Mouse (Mus musculus) embryo, embryonic 11 days (tissue): ENCODE measurements at regions not wholly inside any gene's neighbourhood (a gene's known extent, or its start where the extent isn't known, plus 50 kb on each side); places are given as distances from the start of the nearest gene placed in this dataset.
A peak's percentile ranks its signal among the peaks of the same experiment; 100 is the strongest.

Experiments used
- DNase-seq: peaks from one replicate; pipeline ENCODE4 v3.0.0-alpha.2; 2015

DNA sequence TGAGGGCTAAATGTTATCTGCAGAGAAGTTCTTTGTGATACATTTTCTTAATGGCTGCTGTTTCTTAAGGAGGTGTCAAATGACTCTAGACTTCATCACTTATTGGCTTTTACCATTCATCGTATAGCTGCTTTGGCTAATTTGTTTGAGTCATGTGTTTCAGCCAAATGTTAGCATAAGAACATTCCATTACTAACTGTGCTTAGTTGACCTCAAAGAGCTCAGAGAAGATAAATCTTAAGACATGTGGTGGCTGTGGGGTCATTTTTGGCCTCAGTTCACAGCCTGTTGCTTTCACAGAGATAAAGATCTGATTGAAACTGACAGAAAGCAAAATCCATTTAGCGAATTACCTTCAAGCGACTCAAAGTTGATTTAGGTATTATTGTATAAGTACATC lies 743.6 kb downstream of the Hdgfl1 start:
- DNase-seq = peak; percentile 24

DNA sequence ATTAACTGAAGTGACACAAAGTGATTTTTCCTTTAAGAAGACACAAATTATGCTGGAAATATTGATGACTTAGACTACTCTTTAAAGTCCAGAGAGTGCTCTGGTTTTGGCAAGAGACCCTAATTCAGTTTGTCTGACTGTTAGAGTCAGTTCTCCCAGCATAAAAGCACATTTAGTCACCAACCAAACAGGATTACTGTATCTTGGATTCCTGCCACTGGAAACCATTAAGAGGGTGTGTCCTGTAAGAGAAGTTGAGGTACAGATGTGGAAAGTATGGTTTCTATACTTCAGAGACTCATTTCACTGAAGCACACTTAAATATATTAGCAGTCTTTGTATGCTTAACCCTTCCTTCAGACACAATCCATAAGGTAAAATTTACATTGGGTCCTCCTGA lies 745.3 kb downstream of the Hdgfl1 start:
- no peak for DNase-seq

DNA sequence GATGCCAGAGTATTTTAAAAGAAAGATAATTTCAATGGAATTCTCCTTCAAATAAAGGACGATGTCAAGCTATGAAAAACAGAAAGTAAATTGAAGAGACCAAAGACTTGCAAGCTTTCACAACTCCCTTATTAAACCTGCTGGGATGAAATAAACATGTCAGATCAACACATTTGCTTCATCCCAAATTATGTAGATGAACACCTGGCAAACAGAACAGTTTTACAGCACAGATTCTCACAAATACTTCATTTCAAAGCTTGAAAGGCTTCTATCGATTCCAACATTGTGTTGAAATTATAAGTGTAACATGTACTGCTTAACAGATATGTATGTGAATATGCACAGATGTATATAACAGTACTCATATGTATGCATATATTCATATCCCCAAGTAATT lies 749.5 kb downstream of the Hdgfl1 start:
- no peak for DNase-seq

DNA sequence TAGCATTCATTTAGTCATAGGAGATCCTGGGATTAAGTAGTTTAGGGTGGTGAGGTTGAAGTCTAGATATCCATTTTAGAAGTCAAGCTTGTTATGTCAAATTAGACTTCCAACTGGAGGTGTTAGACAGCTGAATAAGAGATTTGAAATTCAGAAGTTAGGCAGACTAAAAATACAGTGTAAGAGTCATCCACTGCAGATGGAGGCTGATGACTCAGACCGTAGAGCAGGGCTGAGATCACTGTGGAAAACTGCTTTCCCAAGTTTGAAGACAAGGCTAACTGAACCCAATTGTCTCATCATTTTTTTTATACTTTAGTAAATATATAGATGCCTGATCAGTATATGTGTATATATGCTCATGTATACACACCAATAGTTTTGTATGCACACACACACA lies 738.8 kb upstream of the Nrsn1 start:
- DNase-seq = no peak

DNA sequence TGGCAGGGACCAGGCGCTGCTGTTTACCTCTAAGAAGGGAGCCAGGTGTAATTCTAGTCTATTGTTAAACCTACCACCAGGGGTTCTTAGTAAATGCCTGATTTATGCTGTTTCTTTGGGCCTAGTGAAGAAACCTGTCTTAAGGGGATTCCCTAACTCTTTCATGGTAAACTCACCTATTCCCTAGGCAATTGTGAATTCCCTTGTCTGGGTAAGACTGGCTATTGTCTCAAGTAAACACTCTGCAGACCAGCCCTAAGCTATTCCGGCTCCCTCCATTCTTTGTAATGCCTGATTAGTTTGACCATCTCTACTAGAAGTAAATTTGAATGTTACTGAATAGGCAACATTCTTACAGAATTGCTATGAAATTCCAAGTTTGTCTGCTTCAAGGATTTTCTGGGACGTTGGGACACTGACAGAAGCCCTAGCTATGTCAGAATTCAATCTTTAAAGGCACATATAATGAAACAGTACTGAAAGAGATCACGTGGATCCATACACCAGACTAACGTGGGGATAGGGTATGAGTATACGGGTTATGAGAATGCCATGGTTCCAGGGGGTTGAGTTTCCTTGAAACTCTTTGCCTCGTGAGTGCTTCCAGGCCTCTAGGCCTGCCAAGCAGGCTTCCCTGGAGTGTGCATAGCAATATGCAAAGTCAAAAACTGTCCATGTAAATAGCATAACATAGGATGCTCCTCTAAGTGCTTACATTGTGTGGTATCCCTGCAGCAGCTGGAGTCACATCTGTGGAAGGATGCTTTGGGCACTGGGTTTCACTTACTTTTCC lies 734.7 kb upstream of the Nrsn1 start:
- DNase-seq = no peak

DNA sequence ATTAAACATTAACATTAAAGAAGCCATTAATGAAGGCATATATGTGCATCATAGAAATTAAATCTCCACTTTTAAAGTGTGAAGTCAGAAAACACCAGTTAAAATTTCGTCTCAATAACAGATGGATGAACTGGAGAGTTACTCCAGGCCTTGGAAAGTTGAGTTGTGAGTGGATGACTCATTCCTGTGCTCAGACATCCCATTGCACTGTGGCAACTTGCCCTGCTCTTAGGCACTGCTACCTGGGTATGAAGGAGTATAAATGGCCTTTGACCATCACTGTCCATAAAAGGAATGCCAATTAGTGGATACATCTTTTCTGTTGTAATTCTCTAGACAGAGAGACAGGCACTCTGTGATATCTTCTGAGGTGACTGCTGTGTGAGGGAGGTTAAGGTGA lies 723.2 kb upstream of the Nrsn1 start:
- DNase-seq = no peak

DNA sequence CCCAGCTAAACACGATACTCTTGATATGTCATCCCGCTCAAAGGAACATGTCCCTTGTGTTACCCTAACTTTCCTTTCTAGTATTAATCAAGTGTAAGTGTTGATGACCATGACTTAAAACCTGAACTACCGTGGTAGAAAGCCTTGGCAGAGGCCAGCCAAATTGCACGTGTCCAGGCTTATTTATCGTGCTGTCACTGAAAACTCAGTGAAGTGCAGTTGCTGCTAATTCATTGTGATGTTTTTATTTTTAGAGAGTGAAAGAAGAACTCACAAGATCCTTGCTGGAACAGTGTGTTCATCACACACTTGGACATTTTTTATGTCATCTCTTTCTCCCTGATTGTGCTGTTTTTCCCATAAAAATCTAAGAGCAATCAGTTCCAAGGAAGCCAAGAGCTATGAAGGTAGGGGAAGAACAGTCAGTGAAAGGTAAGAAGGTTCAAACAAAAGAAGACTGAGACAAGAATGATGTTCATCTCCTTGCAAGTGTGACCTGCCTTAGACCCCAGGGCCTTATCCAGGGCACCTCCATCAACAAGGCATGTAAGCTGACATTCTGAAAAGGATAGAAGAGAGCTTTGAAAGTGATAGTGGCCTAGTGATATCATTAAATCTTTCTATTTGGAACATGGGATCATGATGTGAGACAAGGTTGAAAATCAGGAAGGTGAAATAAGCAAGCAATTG lies 718.9 kb upstream of the Nrsn1 start:
- no peak for DNase-seq

DNA sequence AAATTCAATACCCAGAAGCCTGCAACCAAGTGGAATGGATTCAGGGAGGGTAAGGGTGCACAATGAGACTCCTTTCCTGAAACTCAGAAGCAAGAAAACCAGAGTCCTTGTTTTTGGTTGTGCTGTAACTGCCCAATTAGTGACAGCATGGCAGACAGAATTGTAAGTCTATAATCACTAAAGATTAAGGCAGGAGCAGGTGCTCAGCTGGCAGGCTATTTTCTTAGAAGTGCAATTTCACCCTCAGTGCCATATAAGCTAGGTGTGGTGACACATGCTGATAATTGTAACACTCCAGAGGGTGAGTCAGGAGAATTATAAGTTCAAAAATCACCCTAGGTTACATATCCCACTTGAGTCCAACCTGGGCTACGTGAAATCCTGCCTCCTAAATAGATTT lies 714.2 kb upstream of the Nrsn1 start:
- DNase-seq = no peak

DNA sequence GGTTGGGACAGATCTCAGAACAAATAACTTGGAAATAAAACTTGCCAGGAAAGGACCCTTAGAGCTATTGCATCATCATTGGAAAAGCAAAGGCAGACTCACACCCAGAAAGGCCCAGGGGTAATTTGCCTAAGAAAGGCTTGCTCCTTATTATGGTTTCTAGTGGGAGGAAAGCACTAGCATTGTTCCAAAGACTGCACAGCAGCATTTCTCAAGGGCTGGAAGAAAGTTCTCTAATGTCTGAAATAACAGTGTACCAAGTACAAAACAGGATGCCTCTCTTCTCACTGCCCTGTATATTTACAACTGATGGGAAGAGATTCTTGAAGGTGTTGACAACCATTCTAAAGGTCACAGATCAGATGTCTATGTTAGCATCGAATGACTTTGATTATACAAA lies 713.4 kb upstream of the Nrsn1 start:
- DNase-seq = no peak

DNA sequence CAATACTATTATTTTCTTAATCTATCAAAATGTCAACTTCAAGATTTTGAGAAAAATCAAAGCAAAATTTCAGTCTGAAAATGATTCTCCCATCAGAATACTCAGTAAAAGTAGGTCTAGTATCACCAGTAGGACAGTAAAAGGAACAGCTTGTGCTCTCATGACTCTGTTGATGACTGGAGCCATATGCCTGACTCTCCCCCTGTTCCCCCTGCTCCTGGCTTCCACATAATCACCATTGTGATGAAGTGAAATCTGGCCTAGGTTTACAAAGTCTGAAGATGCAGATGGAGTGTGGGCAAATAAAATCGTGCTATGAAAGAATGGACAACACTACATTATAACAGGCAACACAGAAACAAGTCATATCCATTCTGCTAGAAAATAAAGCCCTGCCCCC lies 708.3 kb upstream of the Nrsn1 start:
- DNase-seq = no peak

DNA sequence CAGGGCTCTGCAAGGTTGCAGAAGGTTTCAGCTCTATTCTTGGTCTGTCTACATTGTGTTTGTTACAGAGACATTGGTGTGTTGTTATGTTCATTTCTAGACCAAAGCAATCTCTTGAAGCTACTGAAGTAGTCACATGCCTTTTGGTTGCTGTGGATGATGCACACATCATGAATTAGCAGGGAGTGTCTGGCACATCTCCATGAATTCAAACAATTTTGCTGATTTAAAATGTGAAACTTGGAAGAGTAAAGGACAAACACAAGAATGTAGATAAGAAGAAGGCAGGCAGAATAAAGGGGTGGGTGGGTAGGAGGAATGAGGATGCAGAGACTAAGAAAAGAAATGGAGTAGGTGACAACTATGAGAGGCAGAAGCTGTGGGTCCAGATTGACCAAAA lies 688.3 kb upstream of the Nrsn1 start:
- no peak for DNase-seq

DNA sequence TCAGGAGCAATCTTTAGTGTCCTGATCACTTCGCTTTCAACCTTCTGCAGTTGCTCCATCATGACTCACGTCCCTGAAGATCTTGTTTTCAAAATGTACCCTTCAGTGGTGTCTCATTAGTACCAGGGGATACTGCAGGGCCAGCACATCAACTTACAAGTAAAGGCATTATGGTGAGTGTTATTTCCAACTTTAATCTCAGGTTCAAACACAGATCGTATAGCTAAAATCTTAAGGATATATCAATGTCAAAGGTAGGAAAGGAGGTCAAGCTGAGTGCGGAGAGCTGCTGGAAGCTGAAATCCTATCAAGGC lies 687.8 kb upstream of the Nrsn1 start:
- DNase-seq = no peak

DNA sequence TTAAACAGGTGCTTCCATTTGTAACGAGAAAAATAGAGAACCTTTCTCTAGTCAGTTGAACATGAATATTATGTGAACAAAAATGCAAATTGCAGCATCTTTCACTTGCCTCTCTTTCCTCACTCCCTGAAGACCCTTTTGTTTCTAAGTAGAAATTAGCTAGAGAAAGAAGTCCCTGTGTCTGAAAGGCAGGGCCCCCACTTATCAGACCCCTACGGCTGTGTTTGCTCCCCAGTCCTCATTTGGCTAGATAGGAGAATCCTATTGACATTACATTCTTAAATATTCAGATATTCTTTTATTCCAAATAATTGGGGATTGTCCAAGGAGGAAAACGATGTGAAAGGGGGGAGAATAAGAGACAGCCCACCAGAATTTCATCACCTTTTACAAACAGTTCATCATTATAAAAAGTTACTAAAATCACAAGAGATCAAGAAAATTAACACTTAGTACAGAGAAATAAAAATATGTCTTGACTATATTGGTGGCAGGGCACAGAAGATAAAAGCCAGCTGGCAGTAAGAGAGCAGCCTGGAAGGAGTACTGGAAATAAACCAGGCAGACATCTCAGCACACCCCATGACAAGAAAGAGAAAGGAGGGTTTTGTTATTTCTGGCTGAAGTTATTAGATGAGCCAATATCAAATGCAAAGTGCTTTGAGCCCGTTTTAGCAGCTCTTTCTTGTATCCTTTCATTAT lies 687.3 kb upstream of the Nrsn1 start:
- DNase-seq = no peak

DNA sequence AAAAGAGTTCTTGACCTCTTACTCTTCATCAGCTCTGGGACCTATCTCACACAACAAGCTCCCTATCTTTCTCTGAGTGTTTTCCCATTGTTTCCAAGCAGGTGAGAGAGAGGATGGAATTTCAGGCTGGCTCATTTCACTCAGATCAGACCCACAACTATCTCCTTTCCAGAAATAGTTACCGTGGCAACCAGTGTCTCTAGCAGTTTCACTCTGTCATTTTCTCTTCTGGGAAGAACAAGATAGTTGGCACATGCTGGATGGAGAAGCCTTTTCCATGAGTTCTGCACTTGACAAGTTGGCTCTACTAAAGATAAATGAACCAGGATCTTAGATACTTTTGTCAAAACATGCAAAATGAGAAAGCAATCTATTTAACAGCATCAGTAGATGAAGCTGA lies 667.3 kb upstream of the Nrsn1 start:
- no peak for DNase-seq

DNA sequence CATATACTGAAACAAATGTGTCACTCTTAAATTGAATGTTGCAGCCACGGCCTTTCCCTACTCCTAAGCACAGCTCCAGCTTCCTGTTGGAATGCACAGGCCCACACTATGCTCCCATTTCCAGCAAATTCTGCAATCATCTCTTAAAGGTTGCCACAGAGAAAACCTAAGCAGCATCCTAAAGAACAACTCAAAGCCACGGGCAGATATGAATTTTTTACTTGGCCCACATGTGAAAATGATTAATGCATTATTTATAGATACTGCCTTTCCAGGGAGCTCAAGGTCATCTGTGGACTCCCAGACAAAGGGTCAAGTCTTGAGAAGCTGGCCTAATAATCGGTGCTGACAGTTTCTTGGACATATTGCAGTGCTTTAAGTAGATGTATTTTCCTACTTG lies 663.5 kb upstream of the Nrsn1 start:
- DNase-seq = peak; percentile 36

DNA sequence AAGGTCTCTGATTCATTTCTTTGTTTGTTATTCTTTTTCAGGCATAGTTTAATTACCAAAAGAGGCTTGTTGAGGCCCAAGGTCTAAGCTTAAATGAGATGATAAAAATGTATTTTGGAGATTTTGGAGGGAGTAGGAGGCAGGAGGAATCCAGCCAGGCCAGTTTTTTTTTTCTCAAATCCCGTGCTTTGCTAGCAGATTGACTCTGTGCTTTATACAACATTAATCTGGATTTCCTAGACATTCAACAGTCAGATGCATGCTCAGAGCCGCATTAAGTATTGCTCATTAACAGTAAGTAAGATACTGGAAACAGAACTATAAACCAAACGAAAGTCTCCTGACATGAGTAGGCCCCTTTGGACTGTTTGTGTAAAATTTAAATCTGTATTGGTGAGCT lies 662.9 kb upstream of the Nrsn1 start:
- DNase-seq = peak; percentile 20

DNA sequence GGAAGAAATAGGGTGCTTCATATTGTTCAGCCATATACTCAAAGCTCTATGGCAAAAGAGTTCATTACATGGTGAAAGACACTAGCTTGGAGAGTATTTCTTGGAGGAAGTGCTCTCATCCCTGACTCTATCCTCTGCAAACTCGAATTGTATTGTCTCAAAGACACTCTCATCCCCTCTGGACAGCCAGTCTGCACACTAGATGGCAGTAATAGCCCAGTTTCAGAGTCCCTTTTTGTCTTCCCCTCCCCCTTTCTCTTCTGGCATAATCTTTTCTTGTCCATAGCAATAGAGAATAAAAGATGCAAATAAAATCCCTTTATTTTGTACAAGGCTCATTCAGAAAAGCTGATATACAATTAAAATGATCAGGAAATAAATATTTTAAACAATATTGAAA lies 662.5 kb upstream of the Nrsn1 start:
- peak; percentile 87 for DNase-seq

DNA sequence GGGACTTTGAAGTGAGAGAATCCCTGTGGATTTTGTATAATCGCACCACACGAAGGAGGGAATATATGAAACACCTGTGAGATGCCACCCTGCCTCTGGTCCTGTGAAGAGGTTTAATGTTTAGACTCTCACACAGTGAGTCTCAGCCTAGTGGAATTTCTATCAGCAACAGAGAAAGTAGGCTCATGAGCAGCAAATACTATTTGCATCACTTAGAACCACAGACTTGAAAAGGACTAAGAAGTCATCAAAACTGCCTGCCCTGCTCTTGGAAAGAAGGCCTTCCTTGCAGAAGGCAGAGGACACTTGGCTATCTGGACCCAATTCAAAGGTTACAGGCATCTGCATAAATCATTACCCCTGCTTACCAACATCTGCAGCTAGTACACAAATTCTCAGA lies 662.1 kb upstream of the Nrsn1 start:
- peak; percentile 9 for DNase-seq

DNA sequence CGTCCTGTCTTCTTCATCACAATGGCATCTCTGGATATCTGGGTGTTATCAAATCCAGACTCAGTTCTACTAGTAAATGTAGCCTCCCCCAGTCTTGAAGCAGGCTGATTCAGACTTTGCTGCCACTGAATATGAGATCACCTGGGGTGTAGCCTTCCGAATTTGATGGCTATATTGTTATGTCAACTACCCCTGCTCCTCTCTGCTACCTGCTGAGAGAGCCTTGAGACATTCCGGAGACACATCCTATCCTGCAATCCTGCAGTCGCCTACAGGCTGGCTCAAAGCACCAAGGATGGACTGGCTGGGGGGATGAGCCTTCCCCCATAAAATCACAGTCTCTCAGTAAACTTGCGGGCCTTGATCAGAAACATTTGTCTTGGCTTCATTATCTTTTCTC lies 655.4 kb upstream of the Nrsn1 start:
- no peak for DNase-seq

DNA sequence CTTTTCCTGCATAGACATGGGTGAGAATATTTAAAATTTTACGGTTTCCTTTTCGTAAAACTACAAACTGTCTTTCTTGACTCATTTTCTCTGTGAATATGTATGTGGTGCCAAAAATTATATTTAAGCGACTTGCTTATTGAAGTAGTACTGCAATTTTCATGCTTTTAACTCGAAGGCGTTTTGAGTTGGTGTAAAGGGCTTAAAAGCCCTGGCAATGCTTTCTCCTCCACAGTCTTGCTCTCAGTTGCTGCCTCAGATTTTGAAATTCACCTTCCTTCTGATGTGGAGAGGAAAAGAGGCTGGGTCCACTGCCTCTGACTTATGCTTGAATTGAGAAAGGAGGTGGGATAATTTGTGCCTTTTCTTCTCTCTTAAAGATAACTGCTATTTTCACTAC lies 629.6 kb upstream of the Nrsn1 start:
- no peak for DNase-seq

DNA sequence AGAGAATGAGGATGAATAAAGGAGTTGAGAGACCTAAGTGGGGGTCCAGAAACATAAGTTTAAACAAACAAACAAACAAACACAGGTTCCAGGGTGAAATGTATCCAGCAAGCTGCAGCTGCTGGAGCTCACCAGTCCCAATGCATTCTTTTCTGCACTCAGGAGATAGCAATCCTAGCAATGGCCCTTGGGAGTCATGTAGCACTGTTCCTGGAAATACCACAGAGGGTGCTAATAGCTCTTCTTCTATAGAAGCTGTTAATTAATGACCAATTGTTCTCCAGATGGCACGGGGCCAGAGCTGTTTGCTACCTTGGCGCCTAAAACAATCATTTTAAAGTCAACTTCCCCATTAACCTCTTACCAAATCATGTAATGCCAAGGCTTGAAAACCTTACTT lies 622.8 kb upstream of the Nrsn1 start:
- no peak for DNase-seq

DNA sequence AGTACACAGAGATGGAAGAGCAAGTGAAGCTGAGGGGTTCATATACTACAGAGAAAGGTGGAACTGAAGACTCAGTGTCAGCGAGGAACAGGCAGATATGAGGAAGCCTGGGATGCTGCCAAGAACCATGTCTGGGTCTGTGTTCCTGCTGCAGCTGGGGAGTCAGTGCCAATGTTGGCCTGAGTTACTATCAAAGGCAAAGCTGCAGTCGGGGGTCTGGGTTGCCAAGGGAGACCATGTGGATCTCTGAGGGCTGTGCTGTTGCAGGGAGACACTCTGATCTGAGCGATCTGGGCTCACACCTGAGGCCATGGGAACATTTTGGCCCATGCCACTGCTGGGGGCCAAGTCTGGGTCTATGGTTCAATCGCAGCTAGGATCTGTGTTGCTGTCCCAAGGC lies 612.5 kb upstream of the Nrsn1 start:
- DNase-seq = no peak

DNA sequence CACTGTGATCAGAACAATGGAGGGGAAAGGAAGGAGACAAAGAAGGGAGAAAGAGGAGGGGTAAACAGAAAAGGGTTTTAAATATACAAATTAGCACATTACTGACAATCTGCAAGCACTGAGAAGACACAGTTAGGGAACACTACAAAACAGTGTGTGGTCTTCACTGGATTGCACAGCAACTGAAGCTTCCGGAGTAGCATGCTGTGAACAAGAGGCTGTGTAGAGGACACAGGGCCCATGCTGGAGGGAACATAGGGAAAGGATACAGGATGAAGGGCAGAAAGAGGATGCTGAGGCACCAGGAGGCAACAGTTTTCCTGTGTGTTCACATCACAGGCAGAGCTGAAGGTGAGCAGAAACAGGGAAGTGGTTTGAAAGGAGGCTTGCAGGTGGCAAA lies 598.6 kb upstream of the Nrsn1 start:
- no peak for DNase-seq

DNA sequence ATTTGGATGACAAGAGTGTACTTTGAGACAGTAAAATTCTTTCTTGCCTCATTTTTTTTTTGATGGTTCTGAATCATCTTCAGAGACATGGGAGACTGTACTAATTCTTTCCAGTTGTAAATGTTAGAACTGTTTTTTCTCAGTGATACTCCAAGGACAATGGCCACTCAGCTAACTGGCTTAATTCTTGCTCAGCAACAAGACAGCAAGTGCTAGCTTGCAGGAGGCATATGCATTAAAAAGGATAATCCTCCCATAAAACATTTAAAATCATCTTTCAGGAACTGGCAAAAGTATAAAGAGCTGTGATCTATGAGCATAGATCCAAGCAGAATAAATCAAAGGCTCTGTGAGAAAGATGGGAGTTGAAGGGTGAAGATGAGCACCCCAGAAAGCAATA lies 587.9 kb upstream of the Nrsn1 start:
- no peak for DNase-seq

DNA sequence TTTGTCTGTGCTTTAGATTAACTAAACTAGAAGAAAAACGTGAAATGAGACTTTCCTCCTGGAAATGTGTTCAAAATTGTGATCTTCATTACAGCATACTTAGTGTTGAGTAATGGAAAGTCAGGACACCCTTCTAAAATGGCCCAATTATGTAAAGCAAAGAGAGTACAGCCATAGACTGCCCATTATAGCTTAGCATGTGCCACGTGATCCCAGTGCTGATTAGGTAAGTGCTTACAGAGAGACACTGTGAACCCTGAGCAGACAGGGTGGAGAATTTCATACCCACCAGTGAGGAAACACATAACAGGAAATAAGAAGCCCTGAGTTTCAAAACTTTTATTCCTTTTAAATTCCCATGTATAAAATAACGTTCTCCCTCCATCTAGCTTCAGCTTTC lies 587.3 kb upstream of the Nrsn1 start:
- no peak for DNase-seq
